Mouse (Mus musculus) stomach, postnatal 0 days (tissue): Measurements from ENCODE around the gene Tob2.

Experiments
- CTCF ChIP-seq: IDR thresholded peaks from 2 replicates; pipeline ENCODE4 v1.5.1; 2016; ENCODE audit warnings: antibody characterized with exemption, low read depth, mild to moderate bottlenecking, moderate library complexity
- EP300 ChIP-seq: optimal IDR thresholded peaks from 2 replicates; pipeline ENCODE3; 2016; ENCODE audit warnings: antibody characterized with exemption

GRCm38 (mm10) chr15:81829208-81829580, 29.4 kb downstream of the Tob2 start:
- no peak for TF ChIP-seq CTCF
- no peak for TF ChIP-seq EP300
